9 mouse cellular contexts compared by ENCODE assay signal in genomic region chr2:37380189-37380588, GRCm38 (mm10). TPM values are rescaled to one million over a fixed set of nuclear protein-coding genes. Genes with fewer than 3 reads are reported as not detected.
A peak's percentile ranks its signal among the peaks of the same experiment; 100 is the strongest.
DNase-seq lines count a peak whose midpoint lies in the region; ATAC-seq and TF ChIP-seq lines count a peak whose summit lies in the region.
"Had no signal": no experiment of that assay in that cellular context is flagged by ENCODE, and none has a peak within 500 bp of the region (broad histone marks: within the 10 kb centered on the region; RNA-seq: fewer than 3 reads in every experiment).

No protein-coding gene starts in this region.

- ATAC-seq in hindbrain, embryonic 12.5 days (ENCODE audit: low FRiP score), result no peak
- peak; percentile 17 for ATAC-seq in Patski

- no peak overlapping the region for H3K4me3 ChIP-seq in hindbrain, embryonic 10.5 days
- H3K4me3 ChIP-seq in hindbrain, embryonic 12.5 days, result no peak overlapping the region
- H3K4me3 ChIP-seq: embryonic facial prominence, embryonic 12.5 days had no signal

- no peaks in the 10 kb centered on the region for H3K27me3 ChIP-seq in hindbrain, embryonic 10.5 days (ENCODE audit: insufficient read depth, poor library complexity, severe bottlenecking)
- no peaks in the 10 kb centered on the region for H3K27me3 ChIP-seq in hindbrain, embryonic 12.5 days
- no peaks in the 10 kb centered on the region for H3K27me3 ChIP-seq in Patski
- H3K27me3 ChIP-seq: embryonic facial prominence, embryonic 12.5 days had no signal

- WGBS in hindbrain, embryonic 10.5 days, result 72% methylated on average over 2 of the region's 2 CpGs
- 66% methylated on average over 2 of the region's 2 CpGs for WGBS in hindbrain, embryonic 12.5 days

- no peaks in the 10 kb centered on the region for H3K4me1 ChIP-seq in hindbrain, embryonic 10.5 days (replicated peaks)
- no peaks in the 10 kb centered on the region for H3K4me1 ChIP-seq in hindbrain, embryonic 12.5 days
- H3K4me1 ChIP-seq: embryonic facial prominence, embryonic 12.5 days had no signal

- peaks cover 94% of the 10 kb centered on the region for H3K36me3 ChIP-seq in hindbrain, embryonic 10.5 days
- H3K36me3 ChIP-seq in hindbrain, embryonic 12.5 days, result peaks cover 33% of the 10 kb centered on the region

- CTCF ChIA-PET in Patski (lab: Charles Lee), result no interaction called here

- no peak overlapping the region for H3K9ac ChIP-seq in hindbrain, embryonic 12.5 days
- H3K9ac ChIP-seq: embryonic facial prominence, embryonic 12.5 days had no signal

- DNase-seq in hindbrain, embryonic 10.5 days (ENCODE audit: low spot score), result peak; percentile 41
- no peak for DNase-seq in Patski (ENCODE audit: low read depth, low spot score)
- DNase-seq in cerebellum, postnatal 25 days, result peak; percentile 59 to 75
- DNase-seq in heart, postnatal 10 days, result peak; percentile 53 to 78
- DNase-seq in layer of hippocampus, postnatal 14 days (ENCODE audit: low spot score in 2 of 2), result peak; percentile 32 to 71
- DNase-seq in mesoderm, embryonic 11.5 days (ENCODE audit: low read depth, low spot score), result peak; percentile 58
- DNase-seq in spleen, postnatal 10 days (ENCODE audit: low spot score in 2 of 2), result peak; percentile 36 to 77

- H3K27ac ChIP-seq in hindbrain, embryonic 10.5 days, result no peak overlapping the region
- H3K27ac ChIP-seq in hindbrain, embryonic 12.5 days, result no peak overlapping the region
- H3K27ac ChIP-seq: embryonic facial prominence, embryonic 12.5 days had no signal

- no peaks in the 10 kb centered on the region for H3K9me3 ChIP-seq in hindbrain, embryonic 10.5 days
- no peaks in the 10 kb centered on the region for H3K9me3 ChIP-seq in hindbrain, embryonic 12.5 days (replicated peaks)
- H3K9me3 ChIP-seq: embryonic facial prominence, embryonic 12.5 days had no signal

- in situ Hi-C loops in Patski (cut with MboI; ENCODE audit: low pct_unique_long_range_greater_than_20kb), result loop anchor here (25.0 kb wide), 1 partner anchor 1657 kb away; no protein-coding TSS in a partner anchor

- POLR2A ChIA-PET in Patski (lab: Charles Lee), result no interaction called here

- no peak overlapping the region for H3K4me2 ChIP-seq in hindbrain, embryonic 12.5 days (replicated peaks)
- H3K4me2 ChIP-seq: embryonic facial prominence, embryonic 12.5 days had no signal

- intact Hi-C loops in heart, postnatal 10 days (cut with DNase I), result loop anchor here (2.0 to 10.0 kb wide), 2 partner anchors 105 to 395 kb away; partner anchors contain the start of gene Crb2

- peak; percentile 69 for TF ChIP-seq CTCF in Patski (IDR thresholded peaks at IDR 0.05)

RNA-seq across cellular contexts. Expression of gene Pdcl, which starts 21.1 kb away (rescaled TPM):
- 49.6 and 53.6 TPM in 2 replicates for polyA plus RNA-seq in hindbrain, embryonic 10.5 days (2016; fragmentation: Nextera tagmentation; extraction: Ambion mirVana)
- polyA plus RNA-seq in hindbrain, embryonic 12.5 days (2016; fragmentation: Nextera tagmentation; extraction: Ambion mirVana), result 73.3 and 81.1 TPM in 2 replicates
- polyA plus RNA-seq in Patski (2021), result 40.6 TPM
- 10 to 100 TPM; 29.1 to 33.5 TPM for total RNA-seq in heart, postnatal 10 days (2021)
- 10 to 100 TPM; 28.7 to 32.9 TPM for total RNA-seq in layer of hippocampus, postnatal 14 days (2021)

RNA-seq across cellular contexts. Expression of gene Rc3h2, which starts 42.5 kb away (rescaled TPM):
- polyA plus RNA-seq in hindbrain, embryonic 10.5 days (2016; fragmentation: Nextera tagmentation; extraction: Ambion mirVana), result 18.3 and 19.3 TPM in 2 replicates
- 34.2 and 35.0 TPM in 2 replicates for polyA plus RNA-seq in hindbrain, embryonic 12.5 days (2016; fragmentation: Nextera tagmentation; extraction: Ambion mirVana)
- polyA plus RNA-seq in Patski (2021), result 24.0 TPM
- total RNA-seq in heart, postnatal 10 days (2021), result 10 to 100 TPM; 47.7 to 50.2 TPM
- total RNA-seq in layer of hippocampus, postnatal 14 days (2021), result 10 to 100 TPM; 82.3 to 87.9 TPM

RNA-seq across cellular contexts. Expression of gene Olfr368, which starts 53.9 kb away (rescaled TPM):
- polyA plus RNA-seq in hindbrain, embryonic 10.5 days (2016; fragmentation: Nextera tagmentation; extraction: Ambion mirVana), result not detected in 2 replicates
- not detected in 2 replicates for polyA plus RNA-seq in hindbrain, embryonic 12.5 days (2016; fragmentation: Nextera tagmentation; extraction: Ambion mirVana)
- not detected for polyA plus RNA-seq in Patski (2021)
- total RNA-seq in heart, postnatal 10 days (2021), result not detected
- total RNA-seq in layer of hippocampus, postnatal 14 days (2021), result not detected
- polyA plus RNA-seq: embryonic facial prominence, embryonic 12.5 days had no signal
